Mouse (Mus musculus): ENCODE measurements around the gene Bmp5. TPM values are rescaled to one million over a fixed set of nuclear protein-coding genes. Genes with fewer than 3 reads are reported as not detected.

Bmp5 gene
- polyA plus RNA-seq (2015; fragmentation: Nextera tagmentation; extraction: Ambion mirVana), result 2.6 and 3.4 TPM in 2 replicates

- WGBS, result 12% methylated on average over 7 of the region's 7 CpGs
- Histone ChIP-seq H3K9ac (ENCODE audit: low read depth, low read length) (no peak within 1 kb of the TSS), H3K9me3 (replicated peaks; ENCODE audit: control insufficient read depth, low read length, poor library complexity, severe bottlenecking) (no peaks in the 10 kb centered on the region), H3K4me3 (ENCODE audit: low read depth, low read length) (no peak within 1 kb of the TSS), H3K36me3 (ENCODE audit: control insufficient read depth, insufficient read depth, low read length) (no peaks in the 10 kb centered on the region), H3K4me1 (ENCODE audit: control insufficient read depth, insufficient read depth, low read length) (peaks cover 3% of the 10 kb centered on the region; the same call in 1 of the 2 replicates), H3K4me2 (ENCODE audit: low read length) (peak within 1 kb of the TSS; percentile 14; the same call in 1 of the 2 replicates), H3K27ac (ENCODE audit: low read length) (no peak within 1 kb of the TSS), H3K27me3 (ENCODE audit: control insufficient read depth, insufficient read depth, low read depth, low read length) (no peaks in the 10 kb centered on the region)
- no peak for ATAC-seq
Observed at GRCm38 (mm10) chr9:75775129-75775845, at the start of gene Bmp5. Gene Bmp5 (plus strand): TSS chr9:75775364.

GRCm38 (mm10) chr9:75760075-75760474 is 15.1 kb upstream of the Bmp5 start:
- Histone ChIP-seq H3K4me3 (ENCODE audit: low read depth, low read length) (no peak overlapping the region), H3K4me2 (ENCODE audit: low read length) (no peak overlapping the region)

GRCm38 (mm10) chr9:75761567-75761966 is 13.6 kb upstream of the Bmp5 start:
- 95% methylated on average over 2 of the region's 2 CpGs for WGBS
- no peak for ATAC-seq

More at GRCm38 (mm10) chr9:75760075-75760474, 15.1 kb upstream of the Bmp5 start:
- no peaks in the 10 kb centered on the region for H3K36me3 ChIP-seq (ENCODE audit: control insufficient read depth, insufficient read depth, low read length)
- no peak overlapping the region for H3K27ac ChIP-seq (ENCODE audit: low read length)
- no peaks in the 10 kb centered on the region for H3K27me3 ChIP-seq (ENCODE audit: control insufficient read depth, insufficient read depth, low read depth, low read length)
- H3K9ac ChIP-seq (ENCODE audit: low read depth, low read length), result no peak overlapping the region
- H3K4me1 ChIP-seq (ENCODE audit: control insufficient read depth, insufficient read depth, low read length), result no peaks in the 10 kb centered on the region
- no peaks in the 10 kb centered on the region for H3K9me3 ChIP-seq (replicated peaks; ENCODE audit: control insufficient read depth, low read length, poor library complexity, severe bottlenecking)
- WGBS, result 27% methylated on average over 5 of the region's 5 CpGs
- ATAC-seq, result no peak

GRCm38 (mm10) chr9:75762487-75762886 is 12.7 kb upstream of the Bmp5 start:
- Histone ChIP-seq H3K9me3 (replicated peaks; ENCODE audit: control insufficient read depth, low read length, poor library complexity, severe bottlenecking) (no peaks in the 10 kb centered on the region), H3K4me1 (ENCODE audit: control insufficient read depth, insufficient read depth, low read length) (no peaks in the 10 kb centered on the region), H3K27ac (ENCODE audit: low read length) (no peak overlapping the region), H3K4me2 (ENCODE audit: low read length) (no peak overlapping the region), H3K9ac (ENCODE audit: low read depth, low read length) (no peak overlapping the region), H3K4me3 (ENCODE audit: low read depth, low read length) (no peak overlapping the region), H3K27me3 (ENCODE audit: control insufficient read depth, insufficient read depth, low read depth, low read length) (no peaks in the 10 kb centered on the region), H3K36me3 (ENCODE audit: control insufficient read depth, insufficient read depth, low read length) (no peaks in the 10 kb centered on the region)
- WGBS, result 29% methylated on average over 5 of the region's 5 CpGs
- no peak for ATAC-seq

More at GRCm38 (mm10) chr9:75761567-75761966, 13.6 kb upstream of the Bmp5 start:
- Histone ChIP-seq H3K27me3 (ENCODE audit: control insufficient read depth, insufficient read depth, low read depth, low read length) (no peaks in the 10 kb centered on the region), H3K36me3 (ENCODE audit: control insufficient read depth, insufficient read depth, low read length) (no peaks in the 10 kb centered on the region), H3K4me1 (ENCODE audit: control insufficient read depth, insufficient read depth, low read length) (no peaks in the 10 kb centered on the region), H3K4me2 (ENCODE audit: low read length) (no peak overlapping the region), H3K27ac (ENCODE audit: low read length) (no peak overlapping the region), H3K9me3 (replicated peaks; ENCODE audit: control insufficient read depth, low read length, poor library complexity, severe bottlenecking) (no peaks in the 10 kb centered on the region), H3K9ac (ENCODE audit: low read depth, low read length) (no peak overlapping the region), H3K4me3 (ENCODE audit: low read depth, low read length) (no peak overlapping the region)

- Histone ChIP-seq H3K4me2 (ENCODE audit: low read length) (no peak overlapping the region), H3K27me3 (ENCODE audit: control insufficient read depth, insufficient read depth, low read depth, low read length) (no peaks in the 10 kb centered on the region), H3K4me1 (ENCODE audit: control insufficient read depth, insufficient read depth, low read length) (no peaks in the 10 kb centered on the region), H3K9ac (ENCODE audit: low read depth, low read length) (no peak overlapping the region), H3K4me3 (ENCODE audit: low read depth, low read length) (no peak overlapping the region), H3K9me3 (replicated peaks; ENCODE audit: control insufficient read depth, low read length, poor library complexity, severe bottlenecking) (no peaks in the 10 kb centered on the region), H3K36me3 (ENCODE audit: control insufficient read depth, insufficient read depth, low read length) (no peaks in the 10 kb centered on the region), H3K27ac (ENCODE audit: low read length) (no peak overlapping the region)
- 94% methylated on average over 7 of the region's 7 CpGs for WGBS
- ATAC-seq, result no peak
Observed at GRCm38 (mm10) chr9:75764792-75765191, 10.4 kb upstream of the Bmp5 start.

GRCm38 (mm10) chr9:75766521-75766920 is 8.6 kb upstream of the Bmp5 start:
- ATAC-seq, result no peak
- Histone ChIP-seq H3K9me3 (replicated peaks; ENCODE audit: control insufficient read depth, low read length, poor library complexity, severe bottlenecking) (no peaks in the 10 kb centered on the region), H3K27me3 (ENCODE audit: control insufficient read depth, insufficient read depth, low read depth, low read length) (no peaks in the 10 kb centered on the region), H3K4me2 (ENCODE audit: low read length) (no peak overlapping the region), H3K27ac (ENCODE audit: low read length) (no peak overlapping the region), H3K4me1 (ENCODE audit: control insufficient read depth, insufficient read depth, low read length) (no peaks in the 10 kb centered on the region), H3K36me3 (ENCODE audit: control insufficient read depth, insufficient read depth, low read length) (no peaks in the 10 kb centered on the region), H3K4me3 (ENCODE audit: low read depth, low read length) (no peak overlapping the region), H3K9ac (ENCODE audit: low read depth, low read length) (no peak overlapping the region)
- 87% methylated on average over 5 of the region's 5 CpGs for WGBS

GRCm38 (mm10) chr9:75769042-75769441 is 6.1 kb upstream of the Bmp5 start:
- Histone ChIP-seq H3K4me2 (ENCODE audit: low read length) (no peak overlapping the region), H3K4me3 (ENCODE audit: low read depth, low read length) (no peak overlapping the region), H3K27me3 (ENCODE audit: control insufficient read depth, insufficient read depth, low read depth, low read length) (no peaks in the 10 kb centered on the region), H3K9ac (ENCODE audit: low read depth, low read length) (no peak overlapping the region), H3K4me1 (ENCODE audit: control insufficient read depth, insufficient read depth, low read length) (no peaks in the 10 kb centered on the region), H3K27ac (ENCODE audit: low read length) (no peak overlapping the region), H3K36me3 (ENCODE audit: control insufficient read depth, insufficient read depth, low read length) (no peaks in the 10 kb centered on the region), H3K9me3 (replicated peaks; ENCODE audit: control insufficient read depth, low read length, poor library complexity, severe bottlenecking) (no peaks in the 10 kb centered on the region)
- WGBS, result 69% methylated on average over 3 of the region's 3 CpGs
- no peak for ATAC-seq

- peaks cover 3% of the 10 kb centered on the region; the same call in 1 of the 2 replicates for H3K4me1 ChIP-seq (ENCODE audit: control insufficient read depth, insufficient read depth, low read length)
- no peaks in the 10 kb centered on the region for H3K36me3 ChIP-seq (ENCODE audit: control insufficient read depth, insufficient read depth, low read length)
- H3K4me3 ChIP-seq (ENCODE audit: low read depth, low read length), result no peak overlapping the region
- H3K4me2 ChIP-seq (ENCODE audit: low read length), result no peak overlapping the region
- no peak overlapping the region for H3K9ac ChIP-seq (ENCODE audit: low read depth, low read length)
- H3K27ac ChIP-seq (ENCODE audit: low read length), result no peak overlapping the region
- WGBS, result 45% methylated on average over 7 of the region's 7 CpGs
- H3K27me3 ChIP-seq (ENCODE audit: control insufficient read depth, insufficient read depth, low read depth, low read length), result no peaks in the 10 kb centered on the region
- no peaks in the 10 kb centered on the region for H3K9me3 ChIP-seq (replicated peaks; ENCODE audit: control insufficient read depth, low read length, poor library complexity, severe bottlenecking)
- no peak for ATAC-seq
Observed at GRCm38 (mm10) chr9:75776153-75776552, 989 bp downstream of the Bmp5 start.

GRCm38 (mm10) chr9:75778762-75779346 is 3.7 kb downstream of the Bmp5 start:
- Histone ChIP-seq H3K4me1 (ENCODE audit: control insufficient read depth, insufficient read depth, low read length) (peaks cover 3% of the 10 kb centered on the region; the same call in 1 of the 2 replicates), H3K27ac (ENCODE audit: low read length) (no peak overlapping the region), H3K36me3 (ENCODE audit: control insufficient read depth, insufficient read depth, low read length) (no peaks in the 10 kb centered on the region), H3K9ac (ENCODE audit: low read depth, low read length) (no peak overlapping the region), H3K9me3 (replicated peaks; ENCODE audit: control insufficient read depth, low read length, poor library complexity, severe bottlenecking) (no peaks in the 10 kb centered on the region), H3K27me3 (ENCODE audit: control insufficient read depth, insufficient read depth, low read depth, low read length) (no peaks in the 10 kb centered on the region), H3K4me2 (ENCODE audit: low read length) (no peak overlapping the region), H3K4me3 (ENCODE audit: low read depth, low read length) (no peak overlapping the region)
- no peak for ATAC-seq
- 67% methylated on average over 9 of the region's 9 CpGs for WGBS
